Mouse (Mus musculus) embryonic facial prominence, embryonic 15.5 days (tissue): ENCODE results near the gene Katnb1. TPM values are rescaled to one million over a fixed set of nuclear protein-coding genes. Genes with fewer than 3 reads are reported as not detected.
A peak's percentile ranks its signal among the peaks of the same experiment; 100 is the strongest.

Source experiments
- ATAC-seq: fragments of 200-750 bp; cut with Nextera tagmentation; 2 replicates; pipeline ENCODE4 v1.8.0; 2017; ENCODE audit warnings: low read depth, moderate TSS enrichment; ENCODE audit not compliant: insufficient number of reproducible peaks, low FRiP score, low TSS enrichment
- H3K27ac ChIP-seq: fragments of 300-500 bp; sonication (generic); replicated peaks from 2 replicates; pipeline ENCODE4 v1.5.1; 2015; ENCODE audit warnings: mild to moderate bottlenecking, inconsistent platforms
- H3K27me3 ChIP-seq: fragments of 300-500 bp; sonication (generic); 2 replicates; pipeline ENCODE4 v1.6.1; 2015; ENCODE audit warnings: inconsistent platforms
- H3K36me3 ChIP-seq: fragments of 300-500 bp; sonication (generic); 2 replicates; pipeline ENCODE4 v1.6.1; 2015; ENCODE audit warnings: mild to moderate bottlenecking, inconsistent platforms
- H3K4me1 ChIP-seq: fragments of 300-500 bp; sonication (generic); 2 replicates; pipeline ENCODE4 v1.6.1; 2015; ENCODE audit warnings: inconsistent platforms
- H3K4me2 ChIP-seq: fragments of 300-500 bp; sonication (generic); replicated peaks from 2 replicates; pipeline ENCODE4 v1.6.1; 2015; ENCODE audit warnings: mild to moderate bottlenecking, inconsistent platforms
- H3K4me3 ChIP-seq: fragments of 300-500 bp; sonication (generic); replicated peaks from 2 replicates; pipeline ENCODE4 v1.5.1; 2015; ENCODE audit warnings: mild to moderate bottlenecking, inconsistent platforms
- H3K9ac ChIP-seq: fragments of 300-500 bp; sonication (generic); 2 replicates; pipeline ENCODE4 v1.6.1; 2015; ENCODE audit warnings: inconsistent platforms
- H3K9me3 ChIP-seq: fragments of 300-500 bp; sonication (generic); replicated peaks from 2 replicates; pipeline ENCODE4 v1.6.1; 2016; ENCODE audit warnings: inconsistent platforms
- WGBS: fragments of 180-500 bp; shearing (Covaris S2); methylation state at CpG from one replicate; pipeline ENCODE4 v1.1.7; 2015; 5-methylcytosine and 5-hydroxymethylcytosine counted together
- polyA plus RNA-seq: library from polyadenylated mRNA; unstranded; fragments of >200 nt; fragmentation: Nextera tagmentation; extraction: Ambion mirVana; gene quantifications from 2 replicates; pipeline ENCODE4 v1.2.1, GENCODE M21; 2015

Gene Katnb1
- 24.9 and 28.7 TPM in 2 replicates for polyA plus RNA-seq

GRCm38 (mm10) chr8:95080381-95081341, at the start of gene Katnb1:
Gene Katnb1, plus strand, starts transcription at chr8:95081186.
- peak; percentile 97 for ATAC-seq
- Histone ChIP-seq H3K9ac (peak within 1 kb of the TSS; percentile 82), H3K36me3 (peaks cover 18% of the 10 kb centered on the region), H3K27ac (peak within 1 kb of the TSS; percentile 81), H3K27me3 (no peaks in the 10 kb centered on the region), H3K9me3 (no peaks in the 10 kb centered on the region), H3K4me1 (peaks cover 15% of the 10 kb centered on the region), H3K4me3 (peak within 1 kb of the TSS; percentile 88), H3K4me2 (peak within 1 kb of the TSS; percentile 90)
- under 1% methylated on average over 47 of the region's 47 CpGs for WGBS

DNA sequence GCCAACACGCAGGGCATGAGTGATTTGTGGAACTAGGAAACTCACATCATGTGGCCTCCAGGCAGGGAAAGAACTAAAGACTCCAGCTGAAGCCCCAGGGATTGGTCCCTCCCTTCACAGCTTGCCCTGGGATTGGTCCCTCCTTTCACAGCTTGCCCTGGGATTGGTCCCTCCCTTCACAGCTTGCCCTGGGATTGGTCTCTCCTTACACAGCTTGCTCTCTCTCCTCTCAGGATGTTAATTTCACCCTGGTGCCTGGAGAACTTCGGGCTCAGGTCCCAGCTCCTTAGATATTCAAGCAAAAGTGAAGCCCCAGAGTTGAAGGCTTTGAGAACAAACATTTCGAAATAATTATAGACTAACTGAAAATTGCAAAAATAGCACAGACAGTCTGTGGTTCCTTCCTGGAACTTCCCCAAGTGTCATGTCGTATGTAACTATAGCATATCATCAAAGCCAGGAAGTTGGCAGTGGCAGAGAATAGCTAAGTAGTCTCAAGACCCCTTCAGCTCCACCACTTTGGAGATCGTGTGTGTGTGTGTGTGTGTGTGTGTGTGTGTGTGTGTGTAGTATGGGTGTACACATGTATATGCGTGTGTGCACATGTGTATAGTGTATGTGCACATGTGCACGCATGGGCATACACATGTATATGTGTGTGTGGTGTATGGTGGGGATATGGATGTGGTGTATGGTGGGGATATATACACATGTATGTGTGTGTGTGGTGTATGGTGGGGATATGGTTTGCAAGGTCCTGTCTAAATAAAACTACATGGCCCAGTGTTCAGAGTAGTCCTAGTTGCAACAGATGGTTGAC, 43.7 kb upstream of the Katnb1 start:
- ATAC-seq, result peak; percentile 87
- Histone ChIP-seq H3K4me1 (peaks cover 17% of the 10 kb centered on the region), H3K9ac (no peak overlapping the region), H3K9me3 (no peaks in the 10 kb centered on the region), H3K27me3 (no peaks in the 10 kb centered on the region), H3K27ac (peak overlapping the region; percentile 66), H3K4me2 (no peak overlapping the region), H3K4me3 (no peak overlapping the region), H3K36me3 (no peaks in the 10 kb centered on the region)
- WGBS, result 44% methylated on average over 7 of the region's 7 CpGs

- H3K27ac ChIP-seq, result no peak overlapping the region
- no peak overlapping the region for H3K9ac ChIP-seq
- no peak for ATAC-seq
- H3K27me3 ChIP-seq, result no peaks in the 10 kb centered on the region
- peaks cover 4% of the 10 kb centered on the region; the same call in 1 of the 2 replicates for H3K4me1 ChIP-seq
- no peak overlapping the region for H3K4me2 ChIP-seq
- no peaks in the 10 kb centered on the region for H3K9me3 ChIP-seq
- H3K4me3 ChIP-seq, result no peak overlapping the region
- no peaks in the 10 kb centered on the region for H3K36me3 ChIP-seq
- 62% methylated on average over 6 of the region's 6 CpGs for WGBS
Observed at GRCm38 (mm10) chr8:95041883-95042784, 38.9 kb upstream of the Katnb1 start.

DNA sequence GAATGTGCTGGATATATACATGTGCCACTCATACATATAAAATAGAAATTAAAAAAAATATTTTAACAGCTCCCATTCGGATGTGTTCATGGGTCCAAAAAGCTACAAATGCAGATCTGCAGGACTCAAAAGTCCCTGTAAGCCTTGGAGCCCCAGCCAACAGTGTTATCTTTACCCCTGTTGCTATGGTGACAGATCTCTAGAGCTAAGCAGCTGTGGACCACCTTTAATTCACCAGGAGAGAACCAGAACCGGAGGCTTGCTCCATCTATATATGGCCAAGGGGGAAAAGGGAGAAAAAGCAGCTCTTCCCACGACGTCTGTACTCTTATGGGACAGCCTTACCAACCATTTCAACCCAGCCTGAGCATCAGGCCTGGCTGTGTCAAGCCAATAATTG, 36.2 kb upstream of the Katnb1 start:
- Histone ChIP-seq H3K9ac (no peak overlapping the region), H3K36me3 (no peaks in the 10 kb centered on the region), H3K27me3 (no peaks in the 10 kb centered on the region), H3K9me3 (no peaks in the 10 kb centered on the region), H3K4me3 (no peak overlapping the region), H3K4me2 (no peak overlapping the region), H3K27ac (no peak overlapping the region), H3K4me1 (no peaks in the 10 kb centered on the region)
- no peak for ATAC-seq
- 63% methylated on average over 4 of the region's 4 CpGs for WGBS

DNA sequence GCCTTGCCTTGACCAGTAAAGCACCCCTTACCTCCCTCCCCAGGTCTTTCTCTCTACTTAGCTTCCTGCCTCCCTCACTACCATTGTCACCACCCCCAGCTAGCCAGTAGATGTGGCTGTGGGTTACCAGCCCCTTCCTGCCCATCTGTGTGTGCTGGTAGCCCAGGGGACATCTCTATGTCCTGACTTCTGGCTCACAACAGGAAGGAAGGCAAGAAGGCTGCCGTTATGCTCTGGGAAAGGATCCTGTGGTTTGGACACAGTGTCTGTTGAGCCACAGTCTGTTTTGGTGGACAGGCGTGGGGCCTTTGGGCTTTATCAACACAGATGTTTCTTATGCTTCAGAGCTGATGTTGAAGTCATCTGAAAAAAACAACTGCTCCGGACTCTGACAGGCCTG, 34.0 kb upstream of the Katnb1 start:
- no peaks in the 10 kb centered on the region for H3K36me3 ChIP-seq
- no peak overlapping the region for H3K27ac ChIP-seq
- no peaks in the 10 kb centered on the region for H3K4me1 ChIP-seq
- no peak overlapping the region for H3K4me3 ChIP-seq
- no peak for ATAC-seq
- no peaks in the 10 kb centered on the region for H3K27me3 ChIP-seq
- no peaks in the 10 kb centered on the region for H3K9me3 ChIP-seq
- 48% methylated on average over 3 of the region's 3 CpGs for WGBS
- H3K4me2 ChIP-seq, result no peak overlapping the region
- no peak overlapping the region for H3K9ac ChIP-seq

DNA sequence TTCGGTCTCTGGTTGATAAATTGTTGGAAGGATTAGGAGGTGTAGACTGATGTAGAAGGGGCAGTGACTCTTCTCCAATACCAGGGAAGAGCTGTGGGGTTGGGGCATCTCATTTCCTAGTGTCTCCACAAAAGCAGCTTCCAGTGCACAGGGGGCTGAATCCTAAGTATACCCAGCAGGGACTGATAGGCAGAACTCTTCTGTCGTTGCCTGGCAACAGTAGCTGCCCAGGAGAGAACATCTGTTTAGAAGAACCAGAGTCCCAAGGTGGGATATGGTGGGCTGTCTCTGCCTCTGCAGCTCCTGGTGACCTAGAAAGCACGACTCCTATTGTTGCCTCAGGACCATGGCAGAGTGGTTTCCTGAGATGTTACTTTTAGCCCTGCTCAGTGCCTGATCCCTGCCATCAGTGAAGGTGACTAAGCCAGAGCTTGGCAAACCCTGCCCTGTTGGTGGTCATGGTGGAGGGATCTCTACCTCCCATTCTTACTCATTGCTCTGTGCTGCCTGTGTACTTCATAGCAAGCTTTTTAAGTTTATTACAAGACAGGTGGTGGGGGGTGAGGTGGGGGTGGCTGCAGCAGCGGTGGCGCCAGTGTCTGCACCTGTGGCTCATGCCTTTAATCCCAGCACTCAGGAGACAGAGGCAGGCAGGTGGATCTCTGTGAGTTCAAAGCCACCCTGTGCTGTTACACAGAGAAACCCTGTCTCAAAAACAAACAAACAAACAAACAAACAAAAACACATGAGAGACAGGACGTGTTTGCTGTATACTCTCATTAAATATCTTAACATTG, 32.9 kb upstream of the Katnb1 start:
- H3K9ac ChIP-seq, result no peak overlapping the region
- H3K4me2 ChIP-seq, result no peak overlapping the region
- H3K9me3 ChIP-seq, result no peaks in the 10 kb centered on the region
- no peak overlapping the region for H3K27ac ChIP-seq
- no peaks in the 10 kb centered on the region for H3K4me1 ChIP-seq
- WGBS, result 66% methylated on average over 6 of the region's 6 CpGs
- no peak overlapping the region for H3K4me3 ChIP-seq
- H3K27me3 ChIP-seq, result no peaks in the 10 kb centered on the region
- no peaks in the 10 kb centered on the region for H3K36me3 ChIP-seq
- no peak for ATAC-seq

GRCm38 (mm10) chr8:95049636-95050035, 31.4 kb upstream of the Katnb1 start:
- Histone ChIP-seq H3K27me3 (no peaks in the 10 kb centered on the region), H3K27ac (no peak overlapping the region), H3K4me1 (no peaks in the 10 kb centered on the region), H3K4me2 (no peak overlapping the region), H3K9me3 (no peaks in the 10 kb centered on the region), H3K9ac (no peak overlapping the region), H3K4me3 (no peak overlapping the region), H3K36me3 (no peaks in the 10 kb centered on the region)
- 49% methylated on average over 2 of the region's 2 CpGs for WGBS
- ATAC-seq, result no peak

DNA sequence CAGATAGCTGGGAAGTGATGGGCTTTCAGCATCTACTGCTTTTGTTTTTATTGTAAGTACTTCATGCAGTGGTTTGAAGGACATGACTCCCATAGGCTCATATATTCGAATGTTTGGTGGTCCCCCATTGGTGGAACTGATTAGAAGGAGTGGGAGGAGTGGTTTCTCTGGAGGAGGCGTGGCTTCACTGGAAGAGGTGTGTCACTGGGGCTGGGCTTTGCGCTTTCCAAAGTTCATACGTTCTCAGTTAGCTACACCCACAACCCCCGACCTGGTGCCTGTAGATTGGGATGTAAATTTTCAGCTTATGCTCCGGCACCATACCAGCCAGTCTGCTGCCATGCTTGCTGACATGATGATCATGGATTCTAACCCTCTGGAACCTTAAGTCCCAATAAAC, 26.5 kb upstream of the Katnb1 start:
- 58% methylated on average over 6 of the region's 6 CpGs for WGBS
- H3K4me2 ChIP-seq, result no peak overlapping the region

DNA sequence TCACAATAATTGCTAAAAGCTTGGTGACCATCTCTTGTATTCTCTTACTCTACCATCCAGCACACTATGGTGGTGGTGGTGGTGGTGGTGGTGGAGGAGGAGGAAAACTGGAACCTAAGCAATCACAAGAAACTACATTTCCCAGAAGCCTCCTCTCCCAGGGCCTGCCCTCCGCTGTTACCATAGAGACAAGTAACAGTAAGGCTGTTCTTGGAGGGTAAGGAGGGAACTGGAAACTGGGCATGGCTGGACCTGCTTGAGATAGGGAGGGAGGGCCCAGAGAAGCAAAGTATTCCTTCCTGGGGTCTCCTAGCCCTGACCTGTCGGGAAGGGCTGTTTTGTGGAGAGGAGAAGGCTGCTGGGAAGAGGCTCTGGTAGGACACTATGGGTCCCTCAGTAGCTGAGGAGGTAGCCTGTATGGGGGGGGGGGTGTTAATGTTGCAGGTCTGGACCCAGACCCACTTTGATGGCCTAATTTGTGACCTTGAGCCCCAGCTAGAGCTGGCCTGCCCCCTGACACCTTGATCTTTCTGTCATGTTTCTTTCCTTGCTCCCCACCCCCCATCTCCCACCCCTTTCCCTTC, 26.0 kb upstream of the Katnb1 start, which contains the start of gene Drc7:
Drc7 (plus strand) TSS at position 177 of the 584 bp plus-strand sequence.
- ATAC-seq, result no peak
- Histone ChIP-seq H3K4me3 (no peak within 1 kb of the TSS), H3K9me3 (no peaks in the 10 kb centered on the region), H3K36me3 (no peaks in the 10 kb centered on the region), H3K27ac (no peak within 1 kb of the TSS), H3K27me3 (no peaks in the 10 kb centered on the region), H3K4me1 (no peaks in the 10 kb centered on the region), H3K9ac (no peak within 1 kb of the TSS), H3K4me2 (no peak within 1 kb of the TSS)
- WGBS, result 18% methylated on average over 2 of the region's 2 CpGs

More for the DNA sequence above, 26.5 kb upstream of the Katnb1 start:
- H3K9ac ChIP-seq, result no peak overlapping the region
- no peaks in the 10 kb centered on the region for H3K4me1 ChIP-seq
- H3K36me3 ChIP-seq, result no peaks in the 10 kb centered on the region
- no peak overlapping the region for H3K27ac ChIP-seq
- no peak for ATAC-seq
- H3K4me3 ChIP-seq, result no peak overlapping the region
- no peaks in the 10 kb centered on the region for H3K27me3 ChIP-seq
- no peaks in the 10 kb centered on the region for H3K9me3 ChIP-seq

DNA sequence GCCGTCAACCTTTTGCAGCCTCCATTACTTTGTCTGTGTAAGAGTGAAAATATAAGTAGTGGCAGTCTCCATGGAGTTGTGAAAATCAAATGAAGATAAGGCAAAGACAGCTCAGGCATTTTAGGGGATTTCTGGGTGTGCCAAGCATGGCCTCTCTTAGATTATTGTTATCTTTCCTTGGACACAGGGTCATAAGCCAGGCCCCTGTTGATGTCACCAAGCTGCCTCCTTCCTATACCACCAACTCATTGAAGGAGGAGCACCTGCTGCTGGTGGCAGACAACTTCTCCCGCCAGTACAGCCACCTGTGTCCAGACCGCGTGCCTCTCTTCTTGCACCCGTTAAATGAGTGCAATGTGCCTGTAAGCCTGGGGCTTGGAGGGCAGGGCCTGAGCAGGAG, 24.6 kb upstream of the Katnb1 start:
- Histone ChIP-seq H3K9me3 (no peaks in the 10 kb centered on the region), H3K27ac (no peak overlapping the region), H3K9ac (no peak overlapping the region), H3K4me1 (no peaks in the 10 kb centered on the region), H3K4me3 (no peak overlapping the region), H3K4me2 (no peak overlapping the region), H3K27me3 (no peaks in the 10 kb centered on the region), H3K36me3 (no peaks in the 10 kb centered on the region)
- no peak for ATAC-seq
- 77% methylated on average over 5 of the region's 5 CpGs for WGBS
